Mouse (Mus musculus) heart, adult 2 months (tissue): Measurements from ENCODE around the gene Ssbp1.

Source experiments
- CTCF ChIP-seq: fragments of 200-600 bp; IDR thresholded peaks from 2 replicates; pipeline ENCODE4 v1.8.1; 2022; ENCODE audit warnings: antibody characterized with exemption, mild to moderate bottlenecking, moderate library complexity
- POLR2A ChIP-seq: fragments of 200-500 bp; IDR thresholded peaks from 2 replicates; pipeline ENCODE4 v1.6.1; 2011; ENCODE audit warnings: mild to moderate bottlenecking, low read depth, low read length, control low read depth; ENCODE audit not compliant: insufficient read depth

GRCm38 (mm10) chr6:40454436-40455041, 16.6 kb upstream of the Ssbp1 start:
- TF ChIP-seq CTCF (peak; percentile 69), POLR2A (no peak)
